Mouse (Mus musculus): ENCODE measurements around the gene Tm9sf4. TPM values are rescaled to one million over a fixed set of nuclear protein-coding genes. Genes with fewer than 3 reads are reported as not detected.
A peak's percentile ranks its signal among the peaks of the same experiment; 100 is the strongest.

The Tm9sf4 gene
- polyA plus RNA-seq (2012; rRNA removed): 32.7 and 45.8 TPM in 2 replicates

- Histone ChIP-seq H3K4me3 (replicated peaks; ENCODE audit: extremely low read depth, low read depth, low read length) (peak within 1 kb of the TSS; percentile 94), H3K4me1 (ENCODE audit: control insufficient read depth, insufficient read depth, low read length) (no peaks in the 10 kb centered on the region; the same call in 1 of the 2 replicates)
- WGBS: 8% methylated on average over 34 of the region's 34 CpGs
- TF ChIP-seq CTCF (IDR thresholded peaks at IDR 0.05; ENCODE audit: insufficient read depth, low read length): no peak
- peak; percentile 79; the same call in 1 of the 2 replicates for TF ChIP-seq POLR2A (IDR thresholded peaks at IDR 0.05; ENCODE audit: borderline replicate concordance, extremely low read depth, low read depth, low read length)
- DNase-seq: peak; percentile 96
These were observed at the start of gene Tm9sf4 for GRCm38 (mm10) chr2:153160844-153161683. Tm9sf4 (plus strand) TSS chr2:153161303.

- Histone ChIP-seq H3K4me1 (ENCODE audit: control insufficient read depth, insufficient read depth, low read length) (no peaks in the 10 kb centered on the region), H3K4me3 (replicated peaks; ENCODE audit: extremely low read depth, low read depth, low read length) (no peak overlapping the region)
- TF ChIP-seq POLR2A (IDR thresholded peaks at IDR 0.05; ENCODE audit: borderline replicate concordance, extremely low read depth, low read depth, low read length): no peak
- no peak for TF ChIP-seq CTCF (IDR thresholded peaks at IDR 0.05; ENCODE audit: insufficient read depth, low read length)
- 63% methylated on average over 4 of the region's 4 CpGs for WGBS
- no peak for DNase-seq
These were observed 45.4 kb upstream of the Tm9sf4 start for GRCm38 (mm10) chr2:153115679-153116081.

DNA sequence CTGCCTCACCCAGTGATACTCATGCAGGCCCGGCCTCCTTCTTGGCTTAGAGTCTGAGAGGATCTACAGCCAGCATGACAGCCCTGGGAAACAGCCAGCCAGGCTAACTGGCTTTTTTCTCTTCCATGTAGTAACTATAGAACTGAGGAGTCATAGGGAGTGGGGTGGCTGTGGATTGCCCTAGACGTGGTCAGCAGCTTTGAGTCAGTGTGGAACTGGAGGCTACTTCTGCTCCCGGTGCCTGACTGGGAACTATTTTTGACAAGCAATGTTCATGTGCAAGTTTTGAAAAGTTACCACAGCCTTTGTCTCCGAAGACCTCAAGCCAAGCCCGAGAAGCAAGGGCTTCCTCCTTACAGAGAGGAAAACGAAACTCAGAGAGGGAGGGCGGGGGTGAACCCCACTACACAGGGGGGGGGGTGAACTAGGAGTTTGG, 44.0 kb upstream of the Tm9sf4 start:
- Histone ChIP-seq H3K4me1 (ENCODE audit: control insufficient read depth, insufficient read depth, low read length) (no peaks in the 10 kb centered on the region; the same call in 1 of the 2 replicates), H3K4me3 (replicated peaks; ENCODE audit: extremely low read depth, low read depth, low read length) (no peak overlapping the region)
- DNase-seq: no peak
- TF ChIP-seq CTCF (IDR thresholded peaks at IDR 0.05; ENCODE audit: insufficient read depth, low read length) (no peak), POLR2A (IDR thresholded peaks at IDR 0.05; ENCODE audit: borderline replicate concordance, extremely low read depth, low read depth, low read length) (no peak)
- WGBS: 44% methylated on average over 7 of the region's 7 CpGs

GRCm38 (mm10) chr2:153119488-153119887, 41.6 kb upstream of the Tm9sf4 start:
- TF ChIP-seq POLR2A (IDR thresholded peaks at IDR 0.05; ENCODE audit: borderline replicate concordance, extremely low read depth, low read depth, low read length) (no peak), CTCF (IDR thresholded peaks at IDR 0.05; ENCODE audit: insufficient read depth, low read length) (no peak)
- WGBS: 82% methylated on average over 6 of the region's 6 CpGs
- no peaks in the 10 kb centered on the region; the same call in 1 of the 2 replicates for H3K4me1 ChIP-seq (ENCODE audit: control insufficient read depth, insufficient read depth, low read length)
- no peak overlapping the region for H3K4me3 ChIP-seq (replicated peaks; ENCODE audit: extremely low read depth, low read depth, low read length)
- DNase-seq: no peak

- Histone ChIP-seq H3K4me3 (replicated peaks; ENCODE audit: extremely low read depth, low read depth, low read length) (no peak overlapping the region), H3K4me1 (ENCODE audit: control insufficient read depth, insufficient read depth, low read length) (no peaks in the 10 kb centered on the region; the same call in 1 of the 2 replicates)
- TF ChIP-seq CTCF (IDR thresholded peaks at IDR 0.05; ENCODE audit: insufficient read depth, low read length) (no peak), POLR2A (IDR thresholded peaks at IDR 0.05; ENCODE audit: borderline replicate concordance, extremely low read depth, low read depth, low read length) (no peak)
- DNase-seq: no peak
- 55% methylated on average over 8 of the region's 8 CpGs for WGBS
These were observed 41.0 kb upstream of the Tm9sf4 start for GRCm38 (mm10) chr2:153120126-153120525.

DNA sequence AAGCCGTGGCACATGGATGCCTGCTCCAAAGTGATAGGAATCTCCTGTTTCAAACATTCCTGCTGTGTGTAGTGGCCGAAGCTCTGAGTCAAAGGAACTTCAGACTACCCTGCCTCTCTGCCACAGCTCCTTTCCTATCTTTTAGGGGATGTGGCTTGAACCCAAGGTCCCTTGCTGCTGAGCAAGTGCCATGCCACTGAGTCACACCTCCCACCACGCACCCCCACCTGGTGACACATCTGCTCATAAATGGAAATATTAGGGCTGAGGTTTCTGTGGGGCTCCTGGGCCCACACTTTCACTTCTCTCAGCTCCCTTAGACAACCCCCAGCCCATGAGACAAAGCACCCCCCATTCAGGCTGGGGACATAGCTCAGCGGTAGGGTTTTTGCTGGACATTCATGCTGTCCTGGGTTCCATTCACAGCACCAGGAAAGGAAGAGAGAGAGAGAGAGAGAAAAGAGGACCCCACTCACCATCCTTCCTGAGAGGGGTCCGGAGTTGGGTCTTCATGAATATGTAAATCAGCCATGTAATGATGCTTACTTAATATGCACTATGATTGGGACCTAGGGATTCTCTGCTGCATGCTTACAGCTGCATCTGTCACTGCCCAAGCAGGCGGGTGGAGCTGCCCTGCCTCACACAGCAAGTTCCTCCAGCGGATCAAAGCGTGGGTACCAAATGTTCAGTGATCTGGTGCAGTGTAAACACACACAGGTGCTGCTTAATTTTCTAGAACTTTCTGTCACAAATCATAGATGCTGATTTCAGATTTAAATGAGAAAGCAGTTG, 39.1 kb upstream of the Tm9sf4 start:
- DNase-seq: no peak
- H3K4me1 ChIP-seq (ENCODE audit: control insufficient read depth, insufficient read depth, low read length): no peaks in the 10 kb centered on the region; the same call in 1 of the 2 replicates
- H3K4me3 ChIP-seq (replicated peaks; ENCODE audit: extremely low read depth, low read depth, low read length): no peak overlapping the region
- TF ChIP-seq CTCF (IDR thresholded peaks at IDR 0.05; ENCODE audit: insufficient read depth, low read length): no peak
- TF ChIP-seq POLR2A (IDR thresholded peaks at IDR 0.05; ENCODE audit: borderline replicate concordance, extremely low read depth, low read depth, low read length): no peak
- 67% methylated on average over 8 of the region's 8 CpGs for WGBS

DNA sequence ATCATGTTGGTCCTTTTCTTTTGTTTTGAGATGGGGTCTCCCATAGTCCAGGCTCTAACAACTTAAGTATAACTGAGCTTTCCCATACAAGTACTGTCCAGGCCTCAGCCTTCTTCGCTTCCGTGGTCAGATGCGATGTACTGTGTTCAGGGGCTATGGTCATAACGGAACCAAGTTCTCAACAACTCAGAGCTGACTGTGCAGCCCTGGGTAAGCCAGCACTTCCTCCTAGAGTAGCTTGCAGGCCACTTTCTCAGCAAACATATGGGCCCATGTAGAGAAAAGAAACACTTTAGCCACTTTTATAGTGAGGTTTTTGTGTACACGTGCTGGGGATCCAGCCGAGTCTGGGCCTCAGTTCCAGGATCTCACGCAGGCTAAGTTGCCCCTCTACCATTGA, 38.4 kb upstream of the Tm9sf4 start:
- TF ChIP-seq CTCF (IDR thresholded peaks at IDR 0.05; ENCODE audit: insufficient read depth, low read length) (no peak), POLR2A (IDR thresholded peaks at IDR 0.05; ENCODE audit: borderline replicate concordance, extremely low read depth, low read depth, low read length) (no peak)
- no peaks in the 10 kb centered on the region; the same call in 1 of the 2 replicates for H3K4me1 ChIP-seq (ENCODE audit: control insufficient read depth, insufficient read depth, low read length)
- no peak overlapping the region for H3K4me3 ChIP-seq (replicated peaks; ENCODE audit: extremely low read depth, low read depth, low read length)
- WGBS: 81% methylated on average over 7 of the region's 7 CpGs
- DNase-seq: no peak

DNA sequence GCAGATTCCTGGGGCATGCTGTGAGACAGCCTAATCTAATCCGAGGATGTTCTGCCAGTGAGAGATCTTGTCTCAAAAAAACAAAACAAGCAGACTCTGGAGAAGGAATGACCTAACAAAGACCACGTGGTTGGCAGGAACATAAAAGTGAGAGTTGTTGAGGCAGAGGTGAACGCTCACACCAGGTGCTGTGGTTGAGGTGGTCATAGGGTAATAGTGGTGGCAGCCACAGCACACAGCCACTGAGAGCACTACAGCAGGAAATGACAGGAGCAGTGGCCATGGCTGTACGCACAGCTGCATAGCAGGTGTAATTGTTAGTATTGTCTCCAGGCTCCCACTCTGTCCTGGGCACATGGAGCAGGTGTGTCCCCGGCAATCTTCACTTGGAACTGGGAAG, 35.2 kb upstream of the Tm9sf4 start:
- no peak for TF ChIP-seq POLR2A (IDR thresholded peaks at IDR 0.05; ENCODE audit: borderline replicate concordance, extremely low read depth, low read depth, low read length)
- no peak for TF ChIP-seq CTCF (IDR thresholded peaks at IDR 0.05; ENCODE audit: insufficient read depth, low read length)
- H3K4me3 ChIP-seq (replicated peaks; ENCODE audit: extremely low read depth, low read depth, low read length): no peak overlapping the region
- no peak for DNase-seq
- no peaks in the 10 kb centered on the region; the same call in 1 of the 2 replicates for H3K4me1 ChIP-seq (ENCODE audit: control insufficient read depth, insufficient read depth, low read length)
- 35% methylated on average over 5 of the region's 5 CpGs for whole genome bisulfite sequencing

DNA sequence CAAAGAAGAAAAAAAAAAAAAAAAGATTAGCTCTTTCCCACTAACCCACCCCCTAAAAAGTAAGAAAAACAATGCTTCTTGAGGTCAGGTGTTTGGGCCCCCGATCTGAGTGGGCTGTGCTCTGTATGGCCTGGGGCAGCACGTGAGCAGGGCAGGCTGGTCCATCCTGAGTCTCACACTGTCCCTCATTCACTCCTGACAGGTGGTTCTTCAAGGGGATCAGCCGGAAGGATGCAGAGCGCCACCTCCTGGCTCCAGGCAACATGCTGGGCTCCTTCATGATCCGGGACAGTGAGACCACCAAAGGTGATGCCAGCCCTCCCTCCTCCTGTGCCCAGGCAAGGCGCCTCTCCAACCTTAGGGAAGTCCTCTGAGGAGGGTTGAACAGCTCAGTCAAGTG, 30.1 kb upstream of the Tm9sf4 start:
- 27% methylated on average over 6 of the region's 6 CpGs for WGBS
- no peak overlapping the region for H3K4me3 ChIP-seq (replicated peaks; ENCODE audit: extremely low read depth, low read depth, low read length)
- TF ChIP-seq CTCF (IDR thresholded peaks at IDR 0.05; ENCODE audit: insufficient read depth, low read length): peak; percentile 53
- no peak for TF ChIP-seq POLR2A (IDR thresholded peaks at IDR 0.05; ENCODE audit: borderline replicate concordance, extremely low read depth, low read depth, low read length)
- H3K4me1 ChIP-seq (ENCODE audit: control insufficient read depth, insufficient read depth, low read length): no peaks in the 10 kb centered on the region
- no peak for DNase-seq
